Mouse (Mus musculus) hindbrain, embryonic 11.5 days (tissue): ENCODE measurements around the gene Sod1. TPM values are rescaled to one million over a fixed set of nuclear protein-coding genes. Genes with fewer than 3 reads are reported as not detected.

Source experiments
- ATAC-seq: fragments of 200-750 bp; cut with Nextera tagmentation; 2 replicates; pipeline ENCODE4 v1.8.0; 2017; ENCODE audit warnings: mild to moderate bottlenecking, moderate TSS enrichment, moderate library complexity; ENCODE audit not compliant: low FRiP score
- DNase-seq: peaks from one replicate; pipeline ENCODE4 v3.0.0-alpha.2; 2015; ENCODE audit warnings: low spot score
- H3K27ac ChIP-seq: fragments of 300-500 bp; sonication (generic); 2 replicates; pipeline ENCODE4 v1.5.1; 2014; ENCODE audit warnings: mild to moderate bottlenecking, low read depth, low read length
- H3K27me3 ChIP-seq: fragments of 300-500 bp; sonication (generic); 2 replicates; pipeline ENCODE4 v1.6.1; 2014; ENCODE audit warnings: mild to moderate bottlenecking, low read length, moderate library complexity, mixed read lengths; ENCODE audit not compliant: control insufficient read depth, insufficient read depth
- H3K36me3 ChIP-seq: fragments of 300-500 bp; sonication (generic); 2 replicates; pipeline ENCODE4 v1.6.1; 2014; ENCODE audit warnings: mild to moderate bottlenecking, low read length, moderate library complexity, mixed read lengths; ENCODE audit not compliant: control insufficient read depth, insufficient read depth
- H3K4me1 ChIP-seq: fragments of 300-500 bp; sonication (generic); replicated peaks from 2 replicates; pipeline ENCODE4 v1.6.1; 2014; ENCODE audit warnings: low read length, mixed read lengths; ENCODE audit not compliant: control insufficient read depth, insufficient read depth
- H3K4me2 ChIP-seq: fragments of 300-500 bp; sonication (generic); replicated peaks from 2 replicates; pipeline ENCODE4 v1.6.1; 2014; ENCODE audit warnings: mild to moderate bottlenecking, low read depth, low read length
- H3K4me3 ChIP-seq: fragments of 300-500 bp; sonication (generic); 2 replicates; pipeline ENCODE4 v1.5.1; 2014; ENCODE audit warnings: low read depth, low read length
- H3K9ac ChIP-seq: fragments of 300-500 bp; sonication (generic); 2 replicates; pipeline ENCODE4 v1.6.1; 2014; ENCODE audit warnings: low read depth, low read length
- H3K9me3 ChIP-seq: fragments of 300-500 bp; sonication (generic); 2 replicates; pipeline ENCODE4 v1.6.1; 2016; ENCODE audit warnings: low read length; ENCODE audit not compliant: control insufficient read depth
- WGBS: fragments of 180-500 bp; shearing (Covaris S2); extraction: QIAGEN DNeasy Blood & Tissue Kit; methylation state at CpG from one replicate; pipeline ENCODE4 v1.1.7; 2014; 5-methylcytosine and 5-hydroxymethylcytosine counted together
- polyA plus RNA-seq: library from polyadenylated mRNA; unstranded; fragments of >200 nt; fragmentation: Nextera tagmentation; extraction: Ambion mirVana; gene quantifications from 2 replicates; pipeline ENCODE4 v1.2.1, GENCODE M21; 2014

Gene Sod1
- 987 and 1,009 TPM in 2 replicates for polyA plus RNA-seq

DNA sequence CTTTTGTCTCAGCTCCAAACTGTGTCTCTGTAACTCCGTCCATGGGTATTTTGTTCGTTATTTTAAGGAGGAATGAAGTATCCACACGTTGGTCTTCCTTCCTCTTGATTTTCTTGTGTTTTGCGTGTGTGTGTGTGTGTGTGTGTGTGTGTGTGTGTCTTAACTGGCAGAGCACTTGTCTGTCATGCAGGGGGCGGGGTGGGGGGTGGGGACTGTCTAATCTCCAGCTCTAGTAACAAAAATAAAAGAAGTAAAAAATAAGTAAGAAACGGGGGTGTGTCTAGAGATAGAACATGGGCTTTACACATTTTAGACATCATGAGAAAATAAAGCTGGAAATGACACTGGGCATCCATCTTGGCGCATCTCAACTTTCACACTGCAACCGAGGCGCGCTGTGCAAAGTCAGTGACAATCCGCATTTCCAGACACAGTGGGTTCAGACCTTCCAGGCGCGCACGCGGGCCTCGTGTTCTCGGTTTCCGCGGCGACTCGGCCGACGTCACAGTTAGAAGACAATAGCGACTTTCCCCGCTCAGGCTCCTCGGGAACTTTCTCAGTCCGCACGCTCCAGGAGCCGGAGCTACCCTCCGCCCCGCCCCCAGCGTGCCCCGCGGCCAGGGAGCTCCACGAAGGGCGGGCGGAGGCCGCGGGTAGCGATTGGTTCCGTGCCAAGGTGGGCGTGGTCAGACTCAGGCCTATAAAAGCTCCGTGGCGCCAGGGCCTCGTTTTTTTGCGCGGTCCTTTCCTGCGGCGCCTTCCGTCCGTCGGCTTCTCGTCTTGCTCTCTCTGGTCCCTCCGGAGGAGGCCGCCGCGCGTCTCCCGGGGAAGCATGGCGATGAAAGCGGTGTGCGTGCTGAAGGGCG is at the start of gene Sod1:
Gene Sod1 (plus strand): TSS at position 729 of the 866 bp plus-strand sequence.
- peak; percentile 99 for DNase-seq
- Histone ChIP-seq H3K9ac (peak within 1 kb of the TSS; percentile 83), H3K9me3 (no peaks in the 10 kb centered on the region), H3K4me2 (peak within 1 kb of the TSS; percentile 70), H3K4me1 (peaks cover 4% of the 10 kb centered on the region), H3K27ac (peak within 1 kb of the TSS; percentile 79), H3K27me3 (no peaks in the 10 kb centered on the region), H3K4me3 (peak within 1 kb of the TSS; percentile 83), H3K36me3 (peaks cover 3% of the 10 kb centered on the region; the same call in 1 of the 2 replicates)
- WGBS = 2% methylated on average over 63 of the region's 63 CpGs
- peak; percentile 98 for ATAC-seq

DNA sequence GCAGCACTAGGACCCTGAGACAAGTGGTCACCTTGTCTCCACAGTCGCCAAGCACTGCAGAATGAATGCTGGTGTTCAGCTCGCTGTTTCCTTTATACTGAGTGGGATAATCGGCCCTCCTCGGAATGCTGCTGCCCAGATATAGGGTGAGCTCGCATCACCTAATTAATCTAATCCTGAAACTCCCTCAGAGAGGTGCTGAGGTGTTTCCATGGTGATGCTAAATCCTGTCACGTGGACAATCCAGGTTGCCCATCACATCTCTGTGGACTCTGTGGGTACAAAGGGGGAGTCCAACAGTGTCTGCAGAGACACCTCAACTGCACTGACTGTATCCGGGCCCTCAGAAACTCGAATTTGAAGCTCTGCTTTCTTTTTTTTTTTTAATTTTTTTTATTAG is 49.1 kb upstream of the Sod1 start:
- no peak overlapping the region for H3K27ac ChIP-seq
- no peaks in the 10 kb centered on the region; the same call in 1 of the 2 replicates for H3K4me1 ChIP-seq
- H3K27me3 ChIP-seq = no peaks in the 10 kb centered on the region
- ATAC-seq (no peak), DNase-seq (no peak)
- no peak overlapping the region for H3K9ac ChIP-seq
- H3K9me3 ChIP-seq = no peaks in the 10 kb centered on the region
- no peak overlapping the region for H3K4me2 ChIP-seq
- no peaks in the 10 kb centered on the region for H3K36me3 ChIP-seq
- WGBS = 60% methylated on average over 8 of the region's 8 CpGs
- no peak overlapping the region for H3K4me3 ChIP-seq

DNA sequence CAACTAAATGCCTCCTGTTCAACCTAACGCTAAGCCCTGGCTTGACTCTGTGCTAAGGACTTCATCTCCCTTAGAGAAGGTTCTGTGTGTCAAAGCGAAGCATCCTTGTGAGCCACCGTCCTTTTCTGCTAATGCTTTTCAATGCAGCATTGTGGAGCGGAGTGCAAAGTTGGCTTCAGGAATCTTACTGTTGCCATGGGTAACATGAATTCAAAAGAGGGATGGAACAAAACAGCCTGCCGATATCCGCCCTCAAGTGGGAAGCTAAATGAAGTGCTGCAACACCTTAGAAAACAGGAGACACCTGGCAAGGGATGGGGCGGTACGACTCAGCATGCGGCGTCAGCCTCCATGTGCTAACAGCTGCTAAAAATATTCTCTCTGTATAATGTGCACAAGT is 44.1 kb upstream of the Sod1 start:
- Histone ChIP-seq H3K36me3 (no peaks in the 10 kb centered on the region), H3K9ac (no peak overlapping the region), H3K4me2 (no peak overlapping the region), H3K4me3 (no peak overlapping the region), H3K27me3 (no peaks in the 10 kb centered on the region), H3K4me1 (no peaks in the 10 kb centered on the region; the same call in 1 of the 2 replicates), H3K9me3 (no peaks in the 10 kb centered on the region), H3K27ac (no peak overlapping the region)
- 48% methylated on average over 10 of the region's 10 CpGs for WGBS
- DNase-seq = peak; percentile 46
- 0 out of 2 replicates have a peak, but pooled peaks have one; percentile 25 for ATAC-seq

DNA sequence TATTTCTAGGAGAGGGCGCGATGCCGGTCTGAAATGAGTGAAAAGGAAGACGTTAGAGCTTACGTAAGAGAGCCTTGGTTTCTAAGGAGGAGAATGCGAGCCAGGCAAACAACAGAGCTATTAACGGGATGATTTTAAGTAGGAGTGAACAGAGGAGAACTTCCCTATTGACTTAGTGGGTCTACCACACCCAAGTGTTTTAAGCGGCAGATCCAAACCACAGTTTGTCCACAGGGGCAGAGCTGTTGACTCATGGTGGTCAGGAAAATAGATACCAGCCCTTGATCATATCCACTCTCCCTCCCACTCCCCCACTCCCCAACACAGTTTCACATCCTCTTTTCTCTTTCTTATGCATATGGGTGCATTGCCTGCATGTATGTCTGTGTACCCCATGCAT is 43.1 kb upstream of the Sod1 start:
- WGBS = 84% methylated on average over 8 of the region's 8 CpGs
- no peak overlapping the region for H3K9ac ChIP-seq
- ATAC-seq (no peak), DNase-seq (no peak)
- no peaks in the 10 kb centered on the region for H3K36me3 ChIP-seq
- no peaks in the 10 kb centered on the region for H3K27me3 ChIP-seq
- H3K27ac ChIP-seq = no peak overlapping the region
- no peaks in the 10 kb centered on the region; the same call in 1 of the 2 replicates for H3K4me1 ChIP-seq
- H3K4me3 ChIP-seq = no peak overlapping the region
- H3K9me3 ChIP-seq = no peaks in the 10 kb centered on the region
- H3K4me2 ChIP-seq = no peak overlapping the region

DNA sequence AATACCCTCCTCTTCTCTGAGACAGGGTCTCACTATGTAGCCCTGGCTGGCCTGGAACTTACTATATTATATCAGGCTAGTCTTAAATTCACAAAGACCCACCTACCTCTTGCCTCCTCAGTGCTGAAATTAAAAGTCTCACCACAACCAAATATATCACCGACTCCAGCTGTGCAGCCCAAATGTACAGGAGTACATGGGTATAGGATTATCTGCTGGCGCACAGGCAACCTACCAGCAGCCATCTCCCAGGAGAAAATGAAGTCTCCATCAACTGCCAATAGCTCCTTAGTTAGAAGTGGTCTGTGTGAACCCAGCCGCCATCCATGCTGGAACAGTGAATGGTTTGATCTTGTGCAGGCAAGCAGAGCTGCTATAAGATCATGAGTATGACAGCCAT is 42.1 kb upstream of the Sod1 start:
- Histone ChIP-seq H3K9ac (no peak overlapping the region), H3K27ac (no peak overlapping the region), H3K4me1 (no peaks in the 10 kb centered on the region; the same call in 1 of the 2 replicates), H3K9me3 (no peaks in the 10 kb centered on the region), H3K4me2 (no peak overlapping the region), H3K36me3 (no peaks in the 10 kb centered on the region), H3K4me3 (no peak overlapping the region), H3K27me3 (no peaks in the 10 kb centered on the region)
- WGBS = 95% methylated on average over 3 of the region's 3 CpGs
- ATAC-seq (no peak), DNase-seq (no peak)

DNA sequence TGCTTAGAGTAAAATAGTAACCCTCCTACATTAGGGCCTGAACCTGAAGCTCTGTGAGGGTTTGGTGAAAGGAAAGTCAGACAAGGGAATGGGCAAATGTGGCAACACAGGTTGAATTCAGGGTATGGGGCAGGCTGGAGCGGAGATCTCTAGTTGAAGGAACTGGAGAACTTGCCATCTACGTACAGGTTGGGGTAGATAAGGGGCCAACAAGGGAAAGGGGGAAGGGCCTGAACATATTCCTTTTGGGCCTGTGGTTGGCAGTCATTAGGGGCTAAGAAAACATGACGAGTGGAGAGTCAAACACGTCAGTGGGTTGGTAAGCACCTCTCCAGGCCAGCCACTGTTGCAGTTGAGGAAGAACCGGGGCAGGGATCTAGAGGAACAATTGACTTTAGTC is 40.7 kb upstream of the Sod1 start:
- Histone ChIP-seq H3K9me3 (no peaks in the 10 kb centered on the region), H3K27me3 (no peaks in the 10 kb centered on the region), H3K36me3 (no peaks in the 10 kb centered on the region), H3K9ac (no peak overlapping the region), H3K4me1 (no peaks in the 10 kb centered on the region; the same call in 1 of the 2 replicates), H3K27ac (no peak overlapping the region), H3K4me3 (no peak overlapping the region), H3K4me2 (no peak overlapping the region)
- 88% methylated on average over 5 of the region's 5 CpGs for WGBS
- no peak for DNase-seq
- ATAC-seq = no peak

DNA sequence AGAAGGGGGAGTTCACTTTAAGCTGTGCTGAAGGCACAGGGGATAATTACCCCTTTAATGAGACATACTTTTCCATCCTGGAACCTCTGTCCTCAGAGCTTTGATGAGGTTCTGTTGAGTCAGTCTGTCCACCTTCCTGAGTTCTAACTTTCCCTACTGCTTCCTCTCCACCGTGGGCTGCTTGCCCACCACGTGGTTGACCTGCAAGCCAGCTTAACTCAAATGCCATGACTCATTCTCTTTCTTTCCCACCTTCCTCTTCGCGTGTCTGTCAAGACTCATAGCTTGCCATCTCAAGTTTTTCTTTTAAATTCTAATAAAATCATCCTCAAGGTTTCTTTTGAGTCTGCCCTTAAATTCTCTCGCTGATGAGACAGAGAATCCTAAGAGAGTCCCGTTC is 39.6 kb upstream of the Sod1 start:
- Histone ChIP-seq H3K27ac (no peak overlapping the region), H3K4me1 (no peaks in the 10 kb centered on the region; the same call in 1 of the 2 replicates), H3K9ac (no peak overlapping the region), H3K4me2 (no peak overlapping the region), H3K4me3 (no peak overlapping the region), H3K27me3 (no peaks in the 10 kb centered on the region), H3K9me3 (no peaks in the 10 kb centered on the region), H3K36me3 (no peaks in the 10 kb centered on the region)
- WGBS = 84% methylated on average over 6 of the region's 6 CpGs
- ATAC-seq (no peak), DNase-seq (no peak)

DNA sequence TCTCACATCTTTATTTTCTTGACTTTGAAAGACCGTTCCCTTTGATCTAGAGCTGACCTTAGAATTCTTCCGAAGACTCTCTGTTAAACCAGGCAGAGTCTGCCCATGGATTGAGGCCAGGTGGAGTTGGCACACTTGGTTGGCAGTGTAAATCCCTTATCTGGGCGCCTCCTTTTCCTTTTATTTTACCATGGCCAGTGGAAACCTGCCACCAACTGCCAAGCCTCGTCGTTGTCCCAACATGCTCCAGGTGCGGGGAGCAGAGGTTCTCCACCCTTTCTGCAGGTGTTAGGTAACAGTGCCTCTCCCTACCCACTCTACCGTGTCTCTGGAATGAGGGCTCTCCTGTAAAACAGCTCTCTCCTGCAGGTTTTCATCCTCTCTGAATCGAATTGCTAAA is 38.9 kb upstream of the Sod1 start:
- no peaks in the 10 kb centered on the region for H3K9me3 ChIP-seq
- DNase-seq (no peak), ATAC-seq (no peak)
- no peaks in the 10 kb centered on the region; the same call in 1 of the 2 replicates for H3K4me1 ChIP-seq
- WGBS = 95% methylated on average over 8 of the region's 8 CpGs
- no peak overlapping the region for H3K9ac ChIP-seq
- H3K4me3 ChIP-seq = no peak overlapping the region
- H3K27ac ChIP-seq = no peak overlapping the region
- no peaks in the 10 kb centered on the region for H3K36me3 ChIP-seq
- no peak overlapping the region for H3K4me2 ChIP-seq
- no peaks in the 10 kb centered on the region for H3K27me3 ChIP-seq

DNA sequence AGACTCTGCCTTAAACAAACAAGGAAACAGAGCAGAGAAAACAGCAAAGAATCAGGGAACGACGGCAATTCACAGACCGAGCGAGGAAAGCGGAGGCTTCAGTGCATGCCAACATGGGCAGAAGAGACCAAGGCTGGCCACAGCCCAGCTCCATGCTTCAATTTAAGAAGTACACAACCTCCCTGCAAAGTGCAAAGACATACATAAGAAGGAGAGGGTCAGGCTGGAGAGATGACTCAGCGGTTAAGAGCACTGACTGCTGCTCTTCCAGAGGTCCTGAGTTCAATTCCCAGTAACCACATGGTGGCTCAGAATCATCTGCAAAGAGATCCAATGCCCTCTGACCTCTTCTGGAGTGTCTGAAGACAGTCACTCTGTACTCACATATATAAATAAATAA is 36.4 kb upstream of the Sod1 start:
- no peak overlapping the region for H3K27ac ChIP-seq
- ATAC-seq = no peak
- 78% methylated on average over 6 of the region's 6 CpGs for WGBS
- no peaks in the 10 kb centered on the region for H3K36me3 ChIP-seq
- H3K9me3 ChIP-seq = no peaks in the 10 kb centered on the region
- no peaks in the 10 kb centered on the region for H3K4me1 ChIP-seq
- H3K27me3 ChIP-seq = no peaks in the 10 kb centered on the region
- H3K4me2 ChIP-seq = no peak overlapping the region
- no peak overlapping the region for H3K9ac ChIP-seq
- no peak overlapping the region for H3K4me3 ChIP-seq
- no peak for DNase-seq
